Mouse (Mus musculus): ENCODE data around the gene Npffr2.

GRCm38 (mm10) chr5:89631599-89631998 is 104.4 kb downstream of the Npffr2 start:
- TF ChIP-seq CTCF (IDR thresholded peaks at IDR 0.05; ENCODE audit: borderline replicate concordance, insufficient read depth, low read length) (no peak), POLR2A (IDR thresholded peaks at IDR 0.05; ENCODE audit: low read depth, low read length) (no peak)
